Mouse (Mus musculus): ENCODE data around the gene Agmo. TPM values are rescaled to one million over a fixed set of nuclear protein-coding genes. Genes with fewer than 3 reads are reported as not detected.

The Agmo gene
- polyA plus RNA-seq (2017; shearing (Covaris generic)), result not detected

GRCm38 (mm10) chr12:37241566-37242021, at the start of gene Agmo:
Agmo (plus strand) TSS chr12:37241641.

Other genes starting within 250 kb of the Agmo start
- gene Meox2, start 133.1 kb upstream of the Agmo start, polyA plus RNA-seq (2017; shearing (Covaris generic)), result not detected